Mouse (Mus musculus) ES-Bruce4 (cell line): ENCODE results near the gene Atp2b4.
A peak's percentile ranks its signal among the peaks of the same experiment; 100 is the strongest.

Experiments used
- CTCF ChIP-seq: IDR thresholded peaks from one replicate; pipeline ENCODE4 v1.8.1; 2011; ENCODE audit warnings: low read depth, low read length
- EP300 ChIP-seq: IDR thresholded peaks from 2 replicates; pipeline ENCODE4 v1.6.1; 2011; ENCODE audit warnings: low read depth, low read length; ENCODE audit not compliant: insufficient read depth
- POLR2A ChIP-seq: IDR thresholded peaks from one replicate; pipeline ENCODE4 v1.8.1; 2011; ENCODE audit warnings: low read length; ENCODE audit not compliant: insufficient read depth

DNA sequence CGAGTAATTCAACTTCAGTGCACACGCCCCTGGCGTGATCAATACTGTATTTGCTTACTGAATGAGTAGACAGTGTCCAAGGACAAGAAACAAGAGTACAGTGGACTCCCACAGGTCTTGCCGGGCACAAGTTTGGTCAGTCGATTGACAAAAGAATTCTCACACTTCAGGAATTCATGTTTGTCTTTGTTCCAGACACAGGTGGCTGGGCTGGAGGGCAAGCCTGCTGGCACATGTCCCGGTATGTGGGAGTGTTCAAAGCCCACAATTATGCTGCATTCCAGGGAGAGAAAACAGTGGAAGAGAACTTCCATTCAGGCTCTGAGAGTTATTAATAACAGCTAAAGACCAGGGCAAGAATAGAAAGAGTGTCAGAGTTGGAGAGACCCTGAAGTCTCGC lies 104.9 kb downstream of the Atp2b4 start:
- TF ChIP-seq POLR2A, result no peak
- TF ChIP-seq CTCF, result no peak
- TF ChIP-seq EP300, result peak; percentile 92
